Mouse (Mus musculus) CH12.LX (cell line): ENCODE measurements around the gene Qsox1.

Experiments
- CTCF ChIP-seq, 2 experiments: IDR thresholded peaks in 1 of 2; conservative IDR thresholded peaks in 1 of 2; 2 replicates each; pipeline ENCODE4 v1.5.1; 2011 to 2012; ENCODE audit warnings: low read depth in 2 of 2, low read length in 2 of 2, improper control_type of control experiment in 1 of 2, inconsistent platforms in 1 of 2, mild to moderate bottlenecking in 1 of 2, moderate library complexity in 1 of 2
- E2F4 ChIP-seq: IDR thresholded peaks from 2 replicates; pipeline ENCODE4 v1.6.1; 2011; ENCODE audit warnings: low read depth, low read length, improper control_type of control experiment; ENCODE audit not compliant: insufficient replicate concordance
- EP300 ChIP-seq: IDR thresholded peaks from 2 replicates; pipeline ENCODE4 v1.6.1; 2011; ENCODE audit warnings: low read length, improper control_type of control experiment
- ETS1 ChIP-seq: conservative IDR thresholded peaks from 2 replicates; pipeline ENCODE4 v1.6.1; 2012; ENCODE audit warnings: low read depth, mild to moderate bottlenecking, inconsistent platforms, low read length, improper control_type of control experiment, moderate library complexity
- JUN ChIP-seq: IDR thresholded peaks from 2 replicates; pipeline ENCODE4 v1.6.1; 2011; ENCODE audit warnings: low read depth, mild to moderate bottlenecking, low read length, improper control_type of control experiment, moderate library complexity; ENCODE audit not compliant: insufficient read depth
- MAX ChIP-seq: IDR thresholded peaks from 2 replicates; pipeline ENCODE4 v1.6.1; 2011; ENCODE audit warnings: low read length, improper control_type of control experiment
- MAZ ChIP-seq: IDR thresholded peaks from 2 replicates; pipeline ENCODE4 v1.6.1; 2012; ENCODE audit warnings: low read depth, mild to moderate bottlenecking, inconsistent platforms, low read length, improper control_type of control experiment, moderate library complexity
- MYC ChIP-seq: IDR thresholded peaks from 2 replicates; pipeline ENCODE4 v1.6.1; 2011; ENCODE audit warnings: low read depth, mild to moderate bottlenecking, improper control_type of control experiment, low read length
- NELFE ChIP-seq: IDR thresholded peaks from 2 replicates; pipeline ENCODE4 v1.6.1; 2011; ENCODE audit warnings: low read depth, low read length, improper control_type of control experiment
- POLR2AphosphoS2 ChIP-seq: IDR thresholded peaks from 2 replicates; pipeline ENCODE4 v1.6.1; 2011; ENCODE audit warnings: low read depth, low read length, improper control_type of control experiment
- SMC3 ChIP-seq: IDR thresholded peaks from 2 replicates; pipeline ENCODE4 v1.6.1; 2011; ENCODE audit warnings: low read depth, low read length, improper control_type of control experiment
- USF1 ChIP-seq: IDR thresholded peaks from 2 replicates; pipeline ENCODE4 v1.6.1; 2014; ENCODE audit warnings: low read depth, mild to moderate bottlenecking, inconsistent platforms, low read length, improper control_type of control experiment
- USF2 ChIP-seq: conservative IDR thresholded peaks from 2 replicates; pipeline ENCODE4 v1.6.1; 2011; ENCODE audit warnings: low read depth, low read length, improper control_type of control experiment
- ZMIZ1 ChIP-seq: IDR thresholded peaks from 2 replicates; pipeline ENCODE4 v1.6.1; 2012; ENCODE audit warnings: low read depth, mild to moderate bottlenecking, inconsistent platforms, low read length, improper control_type of control experiment

GRCm38 (mm10) chr1:155812581-155813499 is at the start of gene Qsox1:
- TF ChIP-seq MYC (no peak), MAZ (no peak), ETS1 (no peak), POLR2AphosphoS2 (0 out of 2 replicates have a peak, but pooled peaks have one; percentile 42), USF2 (no peak), SMC3 (no peak), CTCF (conservative IDR thresholded peaks at IDR 0.05 in 1 of 2, IDR thresholded peaks at IDR 0.05 in 1 of 2; ENCODE audit: low read depth in 2 of 2, low read length in 2 of 2) (no peak), USF1 (no peak), E2F4 (no peak), EP300 (no peak), NELFE (peak; percentile 82), ZMIZ1 (peak; percentile 32; the same call in 1 of the 2 replicates), JUN (no peak), MAX (no peak)
